Mouse (Mus musculus): ENCODE measurements at regions not wholly inside any gene's neighbourhood (a gene's known extent, or its start where the extent isn't known, plus 50 kb on each side); places are given as distances from the start of the nearest gene placed in this dataset.

GRCm38 (mm10) chr9:115382824-115383475 is 72.7 kb upstream of the Stt3b start:
- no peak for TF ChIP-seq CTCF (IDR thresholded peaks at IDR 0.05; ENCODE audit: borderline replicate concordance, insufficient read depth, low read length)
- no peak for TF ChIP-seq POLR2A (IDR thresholded peaks at IDR 0.05; ENCODE audit: low read depth, low read length)

All from embryonic fibroblast, embryonic 13.5 days (primary cell).